Mouse (Mus musculus) lung, adult 2 months (tissue): ENCODE measurements around the gene Cit.

Experiments used
- CTCF ChIP-seq: fragments of 200-500 bp; IDR thresholded peaks from 2 replicates; pipeline ENCODE4 v1.5.1; 2011; ENCODE audit warnings: mild to moderate bottlenecking, low read length, control low read depth; ENCODE audit not compliant: insufficient read depth
- POLR2A ChIP-seq: fragments of 200-500 bp; IDR thresholded peaks from 2 replicates; pipeline ENCODE4 v1.6.1; 2011; ENCODE audit warnings: low read depth, mild to moderate bottlenecking, control low read depth, low read length, borderline replicate concordance; ENCODE audit errors: extremely low read depth

- TF ChIP-seq POLR2A, result no peak
- no peak for TF ChIP-seq CTCF
These were observed 167.4 kb downstream of the Cit start for GRCm38 (mm10) chr5:116012503-116012902.
